Mouse (Mus musculus) kidney, postnatal 10 days (tissue): ENCODE measurements around the gene Ush2a.
A peak's percentile ranks its signal among the peaks of the same experiment; 100 is the strongest.

Experiments
- DNase-seq: peaks from one replicate; pipeline ENCODE4 v3.0.0; 2021; ENCODE audit warnings: mixed read lengths

Ush2a gene

GRCm38 (mm10) chr1:188674640-188675510 is 413.1 kb downstream of the Ush2a start:
- no peak for DNase-seq

- no peak for DNase-seq
Measured at GRCm38 (mm10) chr1:188675511-188675863, 413.7 kb downstream of the Ush2a start.

- no peak for DNase-seq
Measured at GRCm38 (mm10) chr1:188678189-188678588, 416.4 kb downstream of the Ush2a start.

GRCm38 (mm10) chr1:188686362-188686761 is 424.5 kb downstream of the Ush2a start:
- DNase-seq: no peak

GRCm38 (mm10) chr1:188696295-188696694 is 434.5 kb downstream of the Ush2a start:
- DNase-seq: no peak

GRCm38 (mm10) chr1:188708176-188708575 is 446.4 kb downstream of the Ush2a start:
- DNase-seq: peak; percentile 9

GRCm38 (mm10) chr1:188708694-188709093 is 446.9 kb downstream of the Ush2a start:
- DNase-seq: no peak

- DNase-seq: no peak
Measured at GRCm38 (mm10) chr1:188714131-188714530, 452.3 kb downstream of the Ush2a start.

- no peak for DNase-seq
Measured at GRCm38 (mm10) chr1:188714941-188715340, 453.1 kb downstream of the Ush2a start.

GRCm38 (mm10) chr1:188716886-188717285 is 455.1 kb downstream of the Ush2a start:
- DNase-seq: no peak

- DNase-seq: no peak
Measured at GRCm38 (mm10) chr1:188725122-188725995, 463.5 kb downstream of the Ush2a start.

- no peak for DNase-seq
Measured at GRCm38 (mm10) chr1:188726937-188727336, 465.1 kb downstream of the Ush2a start.

GRCm38 (mm10) chr1:188728625-188729024 is 466.8 kb downstream of the Ush2a start:
- DNase-seq: no peak

GRCm38 (mm10) chr1:188729179-188729578 is 467.4 kb downstream of the Ush2a start:
- no peak for DNase-seq

- DNase-seq: no peak
Measured at GRCm38 (mm10) chr1:188734741-188735266, 473.0 kb downstream of the Ush2a start.

GRCm38 (mm10) chr1:188742971-188743370 is 481.1 kb downstream of the Ush2a start:
- DNase-seq: peak; percentile 14

- no peak for DNase-seq
Measured at GRCm38 (mm10) chr1:188755031-188755430, 493.2 kb downstream of the Ush2a start.

GRCm38 (mm10) chr1:188760515-188760914 is 498.7 kb downstream of the Ush2a start:
- DNase-seq: no peak

GRCm38 (mm10) chr1:188762463-188762862 is 500.6 kb downstream of the Ush2a start:
- no peak for DNase-seq

GRCm38 (mm10) chr1:188763761-188764160 is 501.9 kb downstream of the Ush2a start:
- no peak for DNase-seq

- no peak for DNase-seq
Measured at GRCm38 (mm10) chr1:188770828-188771227, 509.0 kb downstream of the Ush2a start.

GRCm38 (mm10) chr1:188772516-188773229 is 510.9 kb downstream of the Ush2a start:
- no peak for DNase-seq

- no peak for DNase-seq
Measured at GRCm38 (mm10) chr1:188773631-188774030, 511.8 kb downstream of the Ush2a start.
